Mouse (Mus musculus) mouse embryonic stem cell (cell line): Measurements from ENCODE around the gene Nob1.

Experiments
- in situ Hi-C, 2 experiments: fragments of 300-500 bp; cut with MboI; formaldehyde crosslinking; loops; 1 replicate in 1 of 2; 3 replicates in 1 of 2; pipeline ENCODE4 v1.14.3; 2019 to 2020; ENCODE audit warnings: low sequenced_read_pairs in 2 of 2, low pct_unique_long_range_greater_than_20kb in 1 of 2, mixed read lengths in 1 of 2; ENCODE audit not compliant: unreplicated experiment in 1 of 2

Nob1 gene

DNA sequence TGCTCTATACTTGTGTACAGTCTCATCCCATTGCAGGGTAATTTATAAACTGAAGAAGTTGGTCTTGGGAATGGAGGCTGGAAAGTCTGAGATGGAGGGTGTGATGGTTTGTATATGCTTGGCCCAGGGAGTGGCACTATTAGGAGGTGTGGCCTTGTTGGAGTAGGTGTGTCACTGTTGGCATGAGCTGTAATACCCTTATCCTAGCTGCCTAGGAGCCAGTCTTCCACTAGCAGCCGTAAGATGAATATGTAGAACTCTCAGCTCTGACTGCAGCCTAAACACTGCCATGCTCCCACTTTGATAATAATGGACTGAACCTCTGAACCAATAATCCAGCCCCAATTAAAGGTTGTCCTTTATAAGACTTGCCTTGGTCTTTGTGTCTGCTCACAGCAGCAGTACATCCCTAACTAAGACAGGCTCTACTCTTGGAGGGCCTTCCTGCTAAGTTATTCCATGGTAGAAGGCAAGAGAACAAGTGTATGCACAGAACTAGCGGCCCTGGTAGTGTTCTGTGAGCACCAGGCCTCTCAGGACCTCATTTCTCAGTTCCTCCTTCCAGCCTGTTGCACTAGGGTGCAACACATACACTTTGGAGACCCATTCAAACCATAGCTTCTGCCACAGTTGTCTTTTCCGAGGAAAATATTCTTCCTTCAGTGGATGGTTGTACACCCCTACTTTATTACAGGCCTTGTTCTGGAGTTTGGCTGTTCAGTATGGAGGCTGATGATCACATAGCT is 15.2 kb upstream of the Nob1 start:
- in situ Hi-C loops = no loop called here

DNA sequence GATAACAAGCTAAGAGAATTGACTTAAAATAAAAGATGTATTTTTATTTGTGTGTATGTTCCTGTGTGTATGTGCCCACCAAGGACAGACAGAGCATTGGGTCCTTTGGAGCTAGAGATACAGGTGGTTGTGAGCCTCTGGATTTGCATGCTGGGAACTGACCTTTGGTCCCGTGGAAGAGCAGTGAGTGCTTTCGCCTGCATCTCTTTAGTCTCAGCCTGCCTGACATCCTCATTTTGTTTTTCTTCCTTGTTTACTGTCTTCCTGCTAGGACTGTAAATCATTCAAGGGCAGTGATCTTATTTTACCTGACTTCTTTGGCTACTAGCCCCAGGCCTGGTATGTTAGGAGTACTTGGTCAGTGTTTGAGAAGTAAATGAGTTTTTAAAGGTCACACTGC is 12.9 kb upstream of the Nob1 start:
- in situ Hi-C loops = no loop called here

DNA sequence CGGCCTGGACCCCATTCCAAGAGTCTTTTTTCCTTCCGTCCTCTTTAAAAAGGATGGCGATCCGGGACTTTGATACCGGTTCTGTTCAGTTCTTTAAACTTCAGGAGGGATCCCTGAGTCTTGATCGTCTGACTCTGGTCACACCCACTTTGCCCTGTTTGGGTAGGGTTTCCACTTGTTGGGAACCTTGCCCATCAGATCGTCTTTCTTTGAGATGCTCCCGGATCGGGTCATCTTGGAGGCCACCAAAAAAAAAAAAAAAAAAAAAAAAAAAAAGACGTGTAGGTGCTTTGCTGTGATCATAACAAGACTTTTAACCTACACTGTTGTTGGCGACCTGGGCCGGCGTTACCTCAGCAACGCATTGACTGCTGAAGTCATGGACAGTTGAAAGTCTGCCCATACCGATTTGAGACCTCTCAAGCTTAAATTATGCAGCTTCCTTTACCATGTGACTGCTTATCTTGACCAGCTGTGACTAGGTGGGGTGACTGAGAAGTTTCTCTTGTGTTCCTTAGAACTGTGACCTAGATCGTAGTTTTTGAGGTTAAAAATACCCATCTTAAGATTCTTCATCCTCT is 12.1 kb upstream of the Nob1 start:
- in situ Hi-C loops = no loop called here

DNA sequence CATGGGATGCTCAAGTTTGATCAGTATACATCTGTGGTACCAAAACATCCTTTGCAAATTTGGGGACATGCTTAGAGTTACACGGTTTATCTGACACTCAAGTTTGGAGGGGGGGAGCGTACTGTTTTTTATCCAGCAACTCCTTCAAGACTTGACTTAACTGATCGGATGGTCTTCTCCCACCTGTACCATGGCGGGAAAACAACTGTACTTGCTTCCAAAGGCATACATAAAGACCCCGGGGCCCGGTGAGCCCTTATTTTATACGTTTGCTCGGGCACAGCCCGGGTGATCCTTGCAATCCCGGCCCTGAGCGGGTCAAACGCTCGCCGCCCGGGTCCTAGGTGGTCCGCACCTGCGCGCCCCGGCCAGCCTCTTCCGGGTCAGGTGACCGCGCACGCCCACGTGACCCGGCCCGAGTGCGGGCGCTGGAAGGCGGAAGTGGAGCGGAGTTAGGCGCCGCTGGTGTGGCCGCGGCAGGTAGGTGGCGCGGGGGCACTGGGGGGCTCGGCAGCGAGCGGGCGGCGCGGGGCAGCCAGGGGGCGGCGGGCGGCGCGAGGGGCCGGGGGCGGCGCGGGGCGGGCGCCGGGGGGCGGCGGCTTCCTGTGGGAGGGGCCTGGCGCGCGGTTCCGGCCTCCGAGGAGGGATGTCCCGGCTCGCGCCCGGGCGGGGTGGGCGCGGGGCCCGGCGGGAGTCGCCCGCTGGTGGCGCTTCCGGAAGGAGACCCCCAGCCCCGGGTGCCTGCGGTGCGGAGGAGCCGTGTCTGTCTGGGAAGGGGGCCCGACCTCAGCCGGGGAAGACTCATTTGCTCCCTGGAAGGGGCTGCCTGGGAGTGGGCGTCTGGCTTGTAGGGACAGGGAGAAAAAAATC is 11.3 kb upstream of the Nob1 start, which contains the start of gene Wwp2:
Gene Wwp2 (plus strand): TSS at position 404 of the 870 bp plus-strand sequence.
- in situ Hi-C loops = no loop called here

DNA sequence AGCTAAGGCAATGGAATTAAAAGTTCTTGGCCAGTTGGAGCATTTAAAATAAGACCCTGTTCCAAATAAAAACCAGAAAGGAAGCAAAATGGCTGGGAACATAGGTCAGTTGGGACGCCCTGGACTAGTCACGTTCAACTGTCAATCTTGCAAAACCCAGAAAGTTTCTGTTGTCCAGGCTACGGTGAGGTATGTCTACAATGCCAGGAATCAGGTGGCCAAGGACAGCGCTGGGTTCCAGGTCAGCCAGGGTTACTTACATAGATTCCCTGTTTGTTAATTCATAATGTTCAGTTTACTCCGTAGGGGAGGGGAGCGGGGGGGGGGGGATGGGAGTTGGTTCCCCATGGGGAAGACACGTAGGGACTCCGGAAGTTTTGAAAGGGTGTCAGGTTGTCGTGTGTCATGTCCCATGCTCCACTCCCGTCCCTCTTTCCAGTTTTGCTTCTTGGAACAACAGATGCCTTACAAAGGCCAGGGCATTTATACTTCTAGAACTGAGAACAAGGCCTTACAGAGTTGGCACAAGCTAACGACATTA is 10.6 kb upstream of the Nob1 start:
- in situ Hi-C loops = no loop called here

DNA sequence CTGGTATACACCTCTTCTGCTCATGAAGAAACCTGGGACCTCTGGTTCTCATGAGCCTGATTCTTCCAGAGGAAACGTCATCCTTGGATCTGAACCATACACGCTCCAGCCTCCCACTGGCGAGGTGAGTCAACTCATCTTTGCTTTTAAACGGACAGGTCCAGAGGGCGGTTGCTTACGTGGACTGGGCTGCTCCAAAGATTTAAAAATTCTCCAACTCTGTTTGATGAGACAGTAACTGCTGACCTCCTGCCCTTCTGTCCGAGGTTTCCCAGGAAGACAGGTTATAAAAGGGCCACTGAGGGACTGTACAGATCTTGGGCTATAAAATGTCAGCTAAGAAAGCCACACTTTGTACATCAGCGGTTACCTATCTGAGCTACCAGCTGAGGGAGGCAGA is 6.0 kb upstream of the Nob1 start:
- in situ Hi-C loops = loop anchor here in 1 of 2 experiments (5.0 kb wide), 1 partner anchor 44 kb away; no protein-coding TSS in a partner anchor

DNA sequence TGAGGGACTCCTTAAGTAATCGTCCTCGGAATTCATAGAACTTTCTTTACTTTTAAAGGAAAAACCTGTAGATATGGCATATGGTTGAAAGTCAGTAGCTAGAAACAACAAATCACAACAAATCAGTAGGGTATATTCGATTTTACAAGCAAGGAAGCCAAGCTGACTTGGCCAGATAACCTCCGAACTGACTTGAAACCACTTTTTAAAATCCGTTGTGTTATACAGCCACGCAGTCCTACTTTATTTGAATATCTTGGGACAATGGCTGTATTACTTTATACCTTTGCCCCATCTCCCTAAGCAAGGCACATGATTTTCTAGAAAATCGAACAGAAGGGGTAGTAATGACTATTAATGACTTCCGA is 363 bp upstream of the Nob1 start:
- in situ Hi-C loops = no loop called here

DNA sequence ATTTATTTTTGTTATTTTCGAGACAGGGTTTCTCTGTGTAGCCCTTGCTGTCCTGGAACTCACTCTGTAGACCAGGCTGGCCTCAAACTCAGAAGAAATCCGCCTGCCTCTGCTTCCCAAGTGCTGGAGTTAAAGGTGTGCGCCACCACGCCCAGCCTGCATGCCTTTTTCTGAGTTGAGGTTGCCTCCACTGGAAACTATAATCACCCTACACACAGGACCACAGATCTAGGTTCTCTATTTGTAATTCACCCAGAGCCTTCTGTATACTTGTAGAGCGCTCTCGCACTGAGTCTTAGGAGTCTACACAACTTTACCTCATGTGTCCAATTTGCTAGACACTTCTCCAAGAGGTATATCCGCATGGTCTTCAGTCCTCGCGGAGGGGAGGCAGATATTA is 675 bp downstream of the Nob1 start:
- in situ Hi-C loops = no loop called here

DNA sequence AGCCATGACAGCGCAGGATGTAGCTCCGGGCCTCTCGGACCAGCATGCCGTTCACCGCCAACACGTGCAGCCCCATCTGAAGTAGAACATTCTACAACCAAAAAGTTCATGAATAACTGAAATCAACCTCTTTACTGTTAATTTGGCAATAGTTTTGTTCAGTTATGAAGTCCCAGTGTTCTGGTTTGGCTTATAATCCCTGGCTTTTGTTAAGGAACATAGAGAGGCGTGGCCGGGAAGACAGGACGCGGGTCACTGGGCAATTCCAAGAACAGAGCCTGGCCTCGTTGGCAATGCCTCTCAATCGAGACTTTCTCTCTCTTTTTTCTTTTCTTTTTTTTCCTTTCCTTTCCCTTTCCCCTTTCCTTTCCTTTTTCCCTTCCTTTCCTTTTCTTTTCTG is 7.8 kb downstream of the Nob1 start:
- in situ Hi-C loops = no loop called here

DNA sequence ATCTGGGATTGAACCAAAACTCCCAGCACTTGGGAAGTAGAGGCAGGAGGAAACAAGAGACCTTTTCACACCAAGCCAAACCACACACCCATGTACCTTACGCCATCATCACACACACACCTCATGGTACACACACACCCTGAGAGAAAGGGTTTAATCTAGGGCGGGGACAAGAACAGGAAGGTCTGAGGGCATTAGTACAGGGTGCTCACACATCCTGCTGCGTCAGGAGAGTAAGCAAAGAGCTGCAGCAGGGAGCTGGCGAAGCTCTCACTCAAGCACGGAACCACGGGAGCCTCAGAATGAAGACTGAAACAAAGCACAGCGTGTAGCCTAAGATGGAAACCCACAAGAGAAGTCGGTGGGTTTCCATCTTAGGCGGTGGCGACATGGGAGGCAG is 11.0 kb downstream of the Nob1 start:
- in situ Hi-C loops = no loop called here

DNA sequence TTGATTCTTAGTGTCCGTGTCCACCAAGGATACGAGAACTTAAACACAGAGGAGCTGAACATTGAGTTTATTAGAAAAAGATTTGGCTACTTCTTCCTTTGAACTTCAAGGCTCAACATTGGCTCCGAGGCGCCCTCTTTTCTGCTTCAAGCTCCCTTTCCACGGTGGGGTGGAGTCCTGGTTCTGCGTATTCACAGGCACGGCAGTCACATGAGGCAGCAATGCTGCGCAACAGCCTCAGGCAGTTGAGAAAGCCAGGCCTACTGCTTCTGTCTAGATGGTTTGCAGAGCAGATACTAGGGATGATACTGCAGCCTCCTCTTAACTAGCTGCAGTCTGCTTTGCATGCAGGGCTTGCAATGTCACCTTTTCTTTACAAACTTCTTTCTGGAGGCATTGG is 12.3 kb downstream of the Nob1 start:
- in situ Hi-C loops = no loop called here

DNA sequence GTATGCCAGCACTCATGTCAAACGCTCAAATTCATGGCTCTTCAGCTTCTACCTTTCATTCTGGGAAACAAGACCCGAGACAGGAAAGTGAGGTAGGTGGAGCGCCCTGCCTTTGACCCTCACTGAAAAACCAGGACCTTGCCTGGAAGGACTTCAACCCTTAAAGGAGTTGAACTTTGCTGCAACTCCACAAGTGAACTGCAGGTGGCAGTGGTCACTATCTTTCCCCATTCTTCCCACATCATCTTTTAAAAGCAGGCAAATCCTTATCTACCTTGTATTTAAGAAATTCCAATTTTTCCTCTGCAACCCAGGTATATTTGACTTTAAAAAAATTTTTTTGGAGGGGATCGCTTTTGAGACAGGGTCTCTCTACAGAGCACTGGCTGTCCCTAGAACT is 13.5 kb downstream of the Nob1 start:
- in situ Hi-C loops = no loop called here

DNA sequence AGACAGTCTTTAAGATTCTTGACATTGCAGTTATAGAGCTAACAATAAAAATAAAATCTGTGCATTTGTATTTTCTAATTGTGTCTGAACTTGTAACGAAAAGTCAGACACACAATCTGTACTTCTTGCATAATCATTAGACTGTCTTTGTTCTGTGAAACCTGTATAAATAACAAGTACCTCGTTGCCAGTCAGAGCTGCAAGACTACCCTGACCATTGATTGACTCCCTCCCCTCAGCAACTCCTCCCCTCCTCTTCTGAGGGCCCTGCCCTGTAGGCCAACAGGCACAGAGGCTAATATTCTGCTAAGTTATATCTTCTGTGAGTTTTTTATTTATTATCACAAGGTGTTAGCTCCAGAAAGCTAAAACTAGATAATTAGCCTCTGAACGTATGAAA is 18.9 kb downstream of the Nob1 start:
- in situ Hi-C loops = no loop called here

DNA sequence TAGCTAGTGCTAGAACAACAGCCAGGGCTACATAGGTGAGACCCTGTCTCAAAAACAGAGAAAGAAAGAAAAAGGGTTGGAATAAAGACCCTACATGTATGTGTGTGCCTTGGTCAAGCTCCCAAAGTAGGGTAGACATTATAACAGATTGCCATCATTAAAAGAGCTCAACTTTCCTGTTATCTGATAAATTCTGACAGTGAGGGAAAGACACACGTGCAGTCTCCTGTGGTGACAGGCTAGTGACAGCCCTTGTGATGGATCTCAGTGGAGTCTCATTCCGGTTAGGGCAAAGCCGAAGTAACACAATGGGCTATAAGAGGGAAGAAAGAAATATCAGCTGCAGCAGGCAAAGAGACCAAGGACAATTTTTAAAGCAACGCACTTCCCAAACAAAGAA is 20.8 kb downstream of the Nob1 start:
- in situ Hi-C loops = no loop called here

DNA sequence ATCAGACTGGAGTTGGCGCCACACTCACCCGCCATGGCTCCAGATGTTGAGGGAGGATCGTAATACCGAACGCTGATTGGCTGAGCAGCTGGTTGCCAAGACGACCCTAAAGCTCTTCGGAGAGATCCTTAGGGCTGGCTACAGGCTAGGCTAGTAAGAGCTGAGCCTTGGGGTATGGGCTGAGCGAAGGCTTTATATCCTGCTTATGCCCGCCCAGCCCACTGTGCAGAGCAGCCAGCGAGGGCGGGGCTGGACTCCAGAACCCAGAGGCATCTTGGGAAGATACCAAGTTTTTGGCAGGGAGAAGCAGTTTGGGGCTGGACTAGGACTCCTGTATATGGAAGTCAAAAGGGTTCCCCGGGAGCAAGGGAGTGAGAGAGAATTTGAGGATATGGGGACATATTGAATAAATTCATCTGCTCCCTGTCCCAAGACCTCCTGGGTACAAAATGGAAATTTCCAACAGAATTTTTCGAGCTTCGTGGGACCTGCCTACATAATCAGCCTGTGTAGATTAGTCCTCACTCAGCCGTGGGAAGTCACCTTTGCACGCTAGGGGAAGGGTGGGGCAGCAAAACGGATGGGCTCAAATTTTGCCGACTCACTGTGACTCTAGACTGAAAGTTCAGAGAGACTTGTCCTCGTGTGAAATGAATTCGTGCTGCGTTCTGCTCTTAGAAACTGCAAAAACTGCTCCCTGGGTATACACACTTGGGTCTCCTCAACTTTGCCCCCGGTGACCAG is 21.6 kb downstream of the Nob1 start, which contains the start of gene Nqo1:
Gene Nqo1 (minus strand): TSS at position 169 of the 744 bp plus-strand sequence.
- in situ Hi-C loops = no loop called here

DNA sequence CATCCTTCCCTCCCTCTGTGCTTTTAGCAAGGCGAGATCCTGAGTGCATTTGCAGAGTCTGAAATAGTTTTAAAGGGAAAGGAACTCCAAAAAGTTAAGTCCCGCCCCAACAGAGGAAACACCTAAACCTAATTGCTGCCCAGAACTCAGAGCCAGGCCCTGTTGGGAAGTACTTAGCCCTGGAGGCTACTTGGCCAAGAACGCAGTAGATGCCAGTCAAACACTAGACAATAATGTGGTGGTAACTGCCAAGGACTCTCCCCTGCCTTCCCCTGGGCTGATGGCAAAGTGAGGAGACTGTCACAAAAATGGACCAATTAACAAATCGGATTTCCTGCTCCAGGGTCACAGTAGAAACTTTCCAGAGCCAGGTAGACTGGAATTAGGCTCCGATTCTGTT is 23.0 kb downstream of the Nob1 start:
- in situ Hi-C loops = no loop called here

DNA sequence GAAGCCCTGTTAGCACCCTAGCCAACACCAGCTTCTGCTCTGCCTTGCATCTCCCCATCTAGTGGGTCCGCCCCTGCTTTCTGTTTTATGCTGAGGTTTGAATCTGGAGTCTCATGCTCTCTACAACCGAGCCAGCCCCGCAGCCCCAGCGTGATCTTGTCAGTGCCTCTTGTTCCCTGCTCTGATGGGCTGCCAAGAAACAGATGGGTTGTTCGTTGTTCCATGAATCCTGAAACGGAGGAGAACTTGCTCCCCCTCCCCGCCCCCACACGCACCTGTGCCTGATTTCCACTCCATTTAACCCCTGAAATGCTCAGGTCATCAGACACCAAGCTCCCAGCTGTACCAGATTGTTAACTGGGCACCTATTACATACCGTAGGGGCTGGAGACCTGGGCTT is 25.4 kb downstream of the Nob1 start:
- in situ Hi-C loops = no loop called here

DNA sequence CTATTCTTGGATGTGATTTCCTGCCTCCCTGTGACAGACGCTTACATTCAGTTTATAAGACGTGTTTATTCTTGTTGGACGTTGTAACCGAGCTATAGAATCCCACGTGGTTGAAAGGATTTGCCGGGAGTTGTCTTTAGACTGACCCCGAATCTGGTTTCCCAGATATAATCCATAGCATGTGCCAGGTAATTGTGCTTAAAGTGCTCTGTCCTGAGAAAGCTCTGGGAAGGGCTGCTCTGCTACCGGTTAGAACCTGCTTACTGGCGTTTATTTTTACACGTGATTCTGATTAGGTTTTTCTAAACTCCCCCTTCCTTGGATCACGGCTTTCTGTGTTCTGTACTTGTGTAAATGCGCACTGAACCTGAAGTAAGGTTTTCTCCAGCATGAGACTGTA is 27.2 kb downstream of the Nob1 start:
- in situ Hi-C loops = no loop called here
